Mouse (Mus musculus) embryonic facial prominence, embryonic 14.5 days (tissue): ENCODE measurements around the gene Epop. TPM values are rescaled to one million over a fixed set of nuclear protein-coding genes. Genes with fewer than 3 reads are reported as not detected.

Experiments
- ATAC-seq: fragments of 200-750 bp; cut with Nextera tagmentation; 2 replicates; pipeline ENCODE4 v1.8.0; 2017; ENCODE audit warnings: low read depth, moderate number of reproducible peaks, moderate TSS enrichment
- DNase-seq: peaks from one replicate; pipeline ENCODE4 v3.0.0-alpha.2; 2015; ENCODE audit warnings: low spot score
- H3K27ac ChIP-seq: fragments of 300-500 bp; sonication (generic); replicated peaks from 2 replicates; pipeline ENCODE4 v1.5.1; 2014; ENCODE audit warnings: low read depth, mild to moderate bottlenecking, low read length, moderate library complexity
- H3K27me3 ChIP-seq: fragments of 300-500 bp; sonication (generic); replicated peaks from 2 replicates; pipeline ENCODE4 v1.6.1; 2014; ENCODE audit warnings: low read length; ENCODE audit not compliant: control insufficient read depth, insufficient read depth
- H3K36me3 ChIP-seq: fragments of 300-500 bp; sonication (generic); 2 replicates; pipeline ENCODE4 v1.6.1; 2014; ENCODE audit warnings: low read length, mixed read lengths; ENCODE audit not compliant: control insufficient read depth, insufficient read depth
- H3K4me1 ChIP-seq: fragments of 300-500 bp; sonication (generic); 2 replicates; pipeline ENCODE4 v1.6.1; 2014; ENCODE audit warnings: antibody characterized with exemption, low read length; ENCODE audit not compliant: control insufficient read depth, insufficient read depth
- H3K4me2 ChIP-seq: fragments of 300-500 bp; sonication (generic); 2 replicates; pipeline ENCODE4 v1.6.1; 2014; ENCODE audit warnings: low read depth, mild to moderate bottlenecking, low read length, moderate library complexity, mixed read lengths
- H3K4me3 ChIP-seq: fragments of 300-500 bp; sonication (generic); 2 replicates; pipeline ENCODE4 v1.5.1; 2014; ENCODE audit warnings: low read depth, mild to moderate bottlenecking, low read length
- H3K9ac ChIP-seq: fragments of 300-500 bp; sonication (generic); 2 replicates; pipeline ENCODE4 v1.6.1; 2014; ENCODE audit warnings: low read depth, mild to moderate bottlenecking, low read length, moderate library complexity, mixed read lengths
- H3K9me3 ChIP-seq: fragments of 300-500 bp; sonication (generic); 2 replicates; pipeline ENCODE4 v1.6.1; 2016; ENCODE audit warnings: low read length; ENCODE audit not compliant: control insufficient read depth
- WGBS: fragments of 180-500 bp; shearing (Covaris S2); extraction: QIAGEN DNeasy Blood & Tissue Kit; methylation state at CpG from one replicate; pipeline ENCODE4 v1.1.7; 2014; 5-methylcytosine and 5-hydroxymethylcytosine counted together
- microRNA-seq: library from miRNA; unstranded; fragments of <30 nt; microRNA quantifications from one replicate; pipeline ENCODE4, GENCODE M21; 2016; ENCODE audit warnings: borderline number of aligned reads
- polyA plus RNA-seq: library from polyadenylated mRNA; unstranded; fragments of >200 nt; fragmentation: Nextera tagmentation; extraction: Ambion mirVana; gene quantifications from 2 replicates; pipeline ENCODE4 v1.2.1, GENCODE M21; 2014

Gene Epop
- polyA plus RNA-seq, 1 experiment from 2014 or later, result 2.4 TPM

DNA sequence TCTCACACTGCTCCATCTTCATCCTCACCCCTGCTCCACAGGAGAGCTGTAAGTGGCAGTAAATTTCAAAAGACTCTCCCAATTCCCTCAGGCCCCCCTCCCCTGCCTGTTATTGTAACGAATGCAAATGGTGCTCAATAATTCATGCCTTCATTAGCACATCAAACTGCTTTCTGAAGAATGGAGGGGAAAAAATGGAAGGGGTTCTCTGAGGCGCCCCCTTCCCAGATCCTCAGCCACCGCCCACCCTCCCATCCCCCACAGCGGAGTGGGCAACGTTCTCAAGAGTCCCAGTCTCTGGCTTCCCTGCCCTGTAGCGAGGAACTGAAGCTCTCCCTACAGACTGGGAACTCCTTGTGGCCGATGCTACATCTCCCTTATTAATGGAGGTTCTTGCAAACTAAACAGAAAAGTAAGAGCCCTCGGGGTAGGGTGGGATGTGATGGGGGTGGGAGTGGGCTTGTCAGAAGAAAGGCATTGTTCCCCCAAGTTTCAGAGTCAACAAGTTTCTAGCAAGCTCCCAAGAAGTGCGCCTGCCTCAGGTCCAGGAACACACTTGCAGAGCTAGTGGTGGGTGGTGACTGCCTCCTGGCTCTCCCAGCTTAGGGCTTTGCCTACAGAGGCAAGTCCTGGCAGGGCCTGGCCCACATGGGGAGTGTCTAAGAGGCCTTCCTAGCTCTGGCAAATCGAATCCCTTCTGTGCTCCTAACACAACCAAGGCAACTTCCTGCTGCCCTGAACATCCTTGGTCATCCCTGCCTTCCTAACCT lies 50.2 kb downstream of the Epop start:
- H3K4me3 ChIP-seq, result no peak overlapping the region
- no peak overlapping the region for H3K9ac ChIP-seq
- H3K27me3 ChIP-seq, result peaks cover 13% of the 10 kb centered on the region
- WGBS, result 17% methylated on average over 10 of the region's 10 CpGs
- ATAC-seq (no peak), DNase-seq (peak; percentile 72)
- H3K9me3 ChIP-seq, result no peaks in the 10 kb centered on the region
- no peaks in the 10 kb centered on the region for H3K4me1 ChIP-seq
- peak overlapping the region; percentile 50 for H3K27ac ChIP-seq
- no peaks in the 10 kb centered on the region for H3K36me3 ChIP-seq
- H3K4me2 ChIP-seq, result no peak overlapping the region

DNA sequence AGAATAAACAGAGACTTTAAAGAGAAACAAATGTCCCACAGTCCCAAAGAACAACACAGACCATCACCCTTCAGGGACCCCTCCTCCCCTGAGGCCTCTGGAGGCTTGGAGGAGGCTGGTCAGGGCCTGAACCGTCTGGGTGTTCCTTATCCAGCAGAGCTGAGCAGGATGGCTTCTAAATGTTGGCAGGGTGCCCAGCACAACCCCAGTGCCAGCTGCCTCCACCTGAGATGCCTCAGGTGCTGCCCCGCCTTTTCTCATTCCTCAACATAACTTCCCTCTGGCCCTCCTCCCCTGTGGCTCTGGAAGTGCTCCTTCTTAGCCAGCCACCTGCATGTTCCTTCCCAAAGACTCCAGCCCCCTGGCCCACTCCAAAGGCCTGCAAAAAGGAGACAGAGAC lies 51.2 kb downstream of the Epop start:
- DNase-seq (peak; percentile 85), ATAC-seq (no peak; the same call in 1 of the 2 replicates)
- WGBS, result 31% methylated on average over 2 of the region's 2 CpGs
- H3K27me3 ChIP-seq, result peaks cover 23% of the 10 kb centered on the region
- H3K9ac ChIP-seq, result no peak overlapping the region
- no peak overlapping the region for H3K4me2 ChIP-seq
- no peaks in the 10 kb centered on the region for H3K36me3 ChIP-seq
- no peak overlapping the region for H3K4me3 ChIP-seq
- H3K4me1 ChIP-seq, result no peaks in the 10 kb centered on the region
- H3K27ac ChIP-seq, result no peak overlapping the region
- H3K9me3 ChIP-seq, result no peaks in the 10 kb centered on the region

Small RNAs within 50 kb of the gene (microRNA-seq; reads per million reads assigned to microRNA genes)
- gene Gm24158 (not detected), gene Mir6927 (not detected)

Other genes starting within 250 kb of the Epop start
- 8.9 and 9.5 TPM in 2 replicates for gene Arhgap23, start 214.2 kb downstream of the Epop start, polyA plus RNA-seq
- 0.13 TPM in 1 of 2 replicates, not detected in the other for gene 4933428G20Rik, start 129.4 kb downstream of the Epop start, polyA plus RNA-seq
- 0.76 and 1.6 TPM in 2 replicates for gene Srcin1, start 53.5 kb downstream of the Epop start, polyA plus RNA-seq
- gene Mllt6, start 33.7 kb upstream of the Epop start, polyA plus RNA-seq, result 3.5 and 4.5 TPM in 2 replicates
- gene Cisd3, start 56.1 kb upstream of the Epop start, polyA plus RNA-seq, result 24.5 and 29.3 TPM in 2 replicates
- gene Pcgf2, start 70.8 kb upstream of the Epop start, polyA plus RNA-seq, result 12.7 and 13.2 TPM in 2 replicates
- 474 and 478 TPM in 2 replicates for gene Psmb3, start 73.7 kb upstream of the Epop start, polyA plus RNA-seq
- gene Pip4k2b, start 115.0 kb upstream of the Epop start, polyA plus RNA-seq, result 2.2 and 2.6 TPM in 2 replicates
- gene Cwc25, start 136.9 kb upstream of the Epop start, polyA plus RNA-seq, result 10.3 and 11.8 TPM in 2 replicates
- gene 1700001P01Rik, start 146.2 kb upstream of the Epop start, polyA plus RNA-seq, result not detected in 2 replicates
- 712 and 810 TPM in 2 replicates for gene Rpl23, start 152.7 kb upstream of the Epop start, polyA plus RNA-seq
- gene Lasp1, start 169.3 kb upstream of the Epop start, polyA plus RNA-seq, result 88.6 and 96.3 TPM in 2 replicates
- gene B230217C12Rik, start 211.1 kb upstream of the Epop start, polyA plus RNA-seq, result 7.0 and 7.5 TPM in 2 replicates